Mouse (Mus musculus) right cerebral cortex, postnatal 10 days (tissue): ENCODE data around the gene Sipa1l3.

Experiments
- DNase-seq, 2 experiments: peaks; one replicate each; pipeline ENCODE4 v3.0.0; 2021; ENCODE audit warnings: low spot score in 2 of 2

Sipa1l3 gene

DNA sequence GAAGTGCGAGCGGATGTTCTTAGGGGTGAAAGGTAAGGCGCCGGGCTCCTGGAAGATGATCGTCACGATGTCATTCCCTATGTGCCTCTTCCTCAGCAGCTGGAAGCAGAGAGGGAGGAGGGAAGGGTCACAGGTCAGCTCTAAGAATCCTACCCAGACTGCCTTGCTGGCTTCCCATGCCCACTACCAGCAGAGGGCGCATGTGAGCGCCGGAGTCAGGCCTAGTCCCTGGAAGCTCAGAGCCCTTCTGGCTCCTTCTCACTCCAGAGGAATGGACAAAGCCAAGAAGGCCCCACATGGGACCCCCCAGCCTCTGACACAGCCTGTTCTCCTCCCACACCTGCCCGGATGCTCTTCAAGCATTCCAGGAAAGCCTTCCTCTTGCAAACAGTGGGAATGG, 135.2 kb downstream of the Sipa1l3 start:
- DNase-seq = peak; percentile 73 to 87

DNA sequence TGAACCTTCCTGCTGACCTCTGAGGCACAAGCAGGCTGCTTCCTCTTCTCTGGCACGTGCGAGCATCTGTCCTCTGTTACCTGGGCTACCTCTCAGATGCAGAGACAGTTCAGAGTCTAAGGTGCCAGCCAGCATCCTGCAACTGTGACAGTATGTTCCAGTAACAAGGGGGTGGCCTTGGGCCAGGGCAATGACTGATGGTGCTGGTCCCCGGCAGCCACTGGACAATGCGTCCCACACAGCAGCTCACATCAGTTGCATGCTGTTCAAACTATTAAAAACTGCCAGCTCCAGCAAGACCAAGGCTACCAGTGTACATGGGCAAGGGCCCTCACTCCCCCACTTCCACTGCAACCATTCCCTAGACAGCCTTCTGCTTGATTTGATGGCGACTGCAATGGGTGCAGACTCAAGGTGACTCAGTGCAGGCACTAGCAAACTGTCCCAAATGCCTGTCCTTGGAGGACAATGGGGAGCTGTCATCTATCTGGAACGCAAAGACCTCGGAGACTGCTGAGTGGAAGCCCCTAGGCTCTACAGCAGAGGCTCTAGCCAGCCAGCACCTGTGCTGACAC, 136.9 kb downstream of the Sipa1l3 start:
- no peak for DNase-seq

- no peak for DNase-seq
These were observed 144.4 kb downstream of the Sipa1l3 start for GRCm38 (mm10) chr7:29374054-29374453.

- no peak for DNase-seq
These were observed 146.3 kb downstream of the Sipa1l3 start for GRCm38 (mm10) chr7:29372123-29372522.

DNA sequence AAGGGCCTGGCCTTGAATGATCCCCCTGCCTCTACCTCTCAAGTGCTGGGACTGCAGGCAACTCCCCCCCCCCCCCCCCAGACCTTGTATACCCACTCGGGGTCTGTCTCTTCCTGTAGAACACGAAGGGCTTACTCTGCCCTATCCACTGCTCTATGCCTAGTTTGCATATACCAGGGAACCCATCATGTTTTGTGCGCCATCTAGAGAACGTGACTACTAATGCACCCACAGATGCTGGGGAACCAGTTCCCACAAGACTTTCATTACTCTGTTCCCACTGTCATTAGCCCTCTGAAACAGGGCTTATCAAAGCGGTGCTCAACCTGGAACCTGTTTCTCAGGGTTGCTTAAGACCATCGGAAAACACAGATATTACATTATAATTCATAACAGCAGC, 148.4 kb downstream of the Sipa1l3 start:
- no peak for DNase-seq

GRCm38 (mm10) chr7:29368004-29368320, 150.5 kb downstream of the Sipa1l3 start:
- DNase-seq = no peak

- DNase-seq = peak; percentile 62 to 84
These were observed 151.1 kb downstream of the Sipa1l3 start for GRCm38 (mm10) chr7:29367166-29368003.

DNA sequence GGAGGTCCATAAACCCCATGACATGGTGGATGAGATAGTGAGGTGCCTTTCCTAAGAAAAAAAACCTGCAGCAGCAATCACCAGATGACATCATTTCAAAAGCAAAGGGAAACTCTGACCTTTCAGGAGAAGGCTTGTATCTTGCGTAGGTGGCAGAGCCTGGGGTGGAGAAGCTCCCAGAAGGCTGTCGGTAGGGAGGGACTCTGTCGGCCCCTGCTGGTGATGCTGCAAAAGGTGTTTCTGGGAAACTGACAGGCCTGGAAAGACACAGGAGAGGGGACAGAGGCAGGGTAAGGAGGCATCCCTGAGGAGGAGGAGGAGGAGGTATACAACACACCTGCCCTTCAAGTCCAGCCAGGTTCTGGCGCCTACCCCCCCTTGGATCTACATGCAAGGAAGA, 154.4 kb downstream of the Sipa1l3 start:
- peak; percentile 82 for DNase-seq

DNA sequence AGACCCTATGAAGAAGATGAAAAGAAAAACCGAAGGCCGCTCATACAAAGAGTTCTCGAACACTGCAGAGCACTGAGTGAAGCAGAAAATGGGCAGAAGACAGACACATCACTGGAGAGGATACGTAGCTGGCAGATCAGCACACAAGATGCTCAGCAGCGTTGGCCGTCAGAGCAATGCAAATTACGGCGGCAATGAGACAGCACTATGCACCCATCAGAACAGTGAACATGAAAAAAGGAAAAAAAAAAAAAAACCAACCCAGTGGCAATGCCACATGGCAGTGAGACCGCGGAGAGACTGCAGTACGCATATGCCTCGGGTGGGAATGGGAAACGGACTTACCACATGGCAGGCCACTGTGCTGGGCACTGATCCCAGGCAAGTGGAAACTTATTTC, 156.9 kb downstream of the Sipa1l3 start:
- DNase-seq = peak in 1 of 2 experiments; percentile 61

DNA sequence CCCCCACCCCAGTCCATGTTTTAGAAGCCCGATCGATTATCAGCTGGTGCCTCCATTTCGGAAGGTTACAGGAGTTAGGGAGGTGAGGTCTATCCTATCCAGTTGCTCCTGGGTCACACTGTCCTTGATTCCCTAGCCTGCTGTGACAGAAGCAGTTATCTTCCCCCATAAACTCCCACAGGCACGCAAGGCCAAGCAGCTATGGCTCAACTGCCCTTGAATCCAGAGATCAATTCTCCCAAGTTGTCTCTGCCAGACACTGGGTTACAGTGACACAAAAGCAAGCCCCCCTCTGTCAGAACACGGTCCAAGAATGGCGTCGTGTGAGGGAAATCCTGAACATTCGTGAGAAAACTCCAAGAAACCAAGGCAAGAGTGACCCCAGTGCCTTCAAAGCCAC, 163.0 kb downstream of the Sipa1l3 start:
- DNase-seq = no peak

GRCm38 (mm10) chr7:29354161-29354560, 164.3 kb downstream of the Sipa1l3 start:
- DNase-seq = peak; percentile 86 to 88

- DNase-seq = no peak
These were observed 166.2 kb downstream of the Sipa1l3 start for GRCm38 (mm10) chr7:29352246-29352645.

DNA sequence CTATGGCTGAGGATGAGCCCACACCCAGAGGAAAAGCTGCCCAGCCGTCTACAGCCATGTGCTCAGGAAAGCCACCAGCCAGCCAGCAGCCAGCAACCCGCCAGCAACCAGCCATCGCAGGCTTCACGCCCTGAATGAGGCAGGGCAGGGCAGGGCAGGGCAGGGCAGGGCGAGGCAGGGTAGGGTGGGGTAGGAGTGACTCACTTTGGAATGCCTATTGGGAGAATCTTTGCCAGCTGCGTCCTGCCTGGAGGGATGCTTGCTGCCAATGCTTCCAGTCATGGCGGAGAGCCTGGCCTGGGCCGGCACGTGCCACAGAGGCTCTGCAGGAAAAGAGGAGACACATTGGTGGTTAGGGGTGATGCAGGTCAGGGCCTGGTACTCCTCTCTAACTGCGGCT, 168.0 kb downstream of the Sipa1l3 start:
- DNase-seq = no peak

DNA sequence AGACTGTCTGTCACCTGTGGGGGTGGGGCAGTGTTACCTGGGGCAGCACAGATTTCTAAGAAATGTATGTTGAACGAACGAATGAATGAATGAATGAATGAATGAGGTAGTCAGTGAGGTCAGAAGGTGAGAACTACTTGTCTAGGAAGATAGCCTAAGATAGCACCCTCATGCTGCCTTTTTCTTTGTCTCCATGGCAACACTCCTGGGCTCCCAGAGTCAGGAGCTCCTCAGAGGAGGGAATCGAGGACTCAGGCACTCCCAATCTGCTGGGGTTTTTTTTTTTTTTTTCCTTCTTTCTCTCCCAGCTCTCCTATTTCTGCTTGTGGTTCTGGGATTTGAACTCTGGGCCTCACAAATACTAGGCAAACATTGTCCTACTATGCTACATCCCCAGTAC, 172.2 kb downstream of the Sipa1l3 start:
- DNase-seq = peak in 1 of 2 experiments; percentile 79

GRCm38 (mm10) chr7:29345534-29345933, 172.9 kb downstream of the Sipa1l3 start:
- peak; percentile 61 to 71 for DNase-seq

DNA sequence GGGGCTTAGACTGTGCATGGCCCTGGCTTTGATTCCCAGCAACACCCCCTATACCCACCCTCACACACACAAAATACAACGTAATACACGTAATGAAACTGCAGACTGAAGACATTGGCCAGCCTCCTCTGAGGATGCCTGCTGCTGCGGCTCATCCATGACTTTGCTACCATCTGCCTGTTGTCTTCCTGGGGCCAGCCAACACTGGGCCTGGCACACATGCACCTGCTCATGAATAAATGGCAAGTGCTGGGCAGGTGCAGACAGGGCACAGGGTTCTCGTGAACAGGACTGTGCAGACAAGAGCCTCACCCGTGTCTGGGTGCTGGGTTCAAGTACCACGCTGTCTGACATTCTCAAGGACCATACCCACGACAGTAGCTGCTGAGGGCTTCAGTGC, 174.7 kb downstream of the Sipa1l3 start:
- DNase-seq = no peak

GRCm38 (mm10) chr7:29342489-29343092, 175.8 kb downstream of the Sipa1l3 start:
- DNase-seq = no peak

- DNase-seq = peak; percentile 73 to 75
These were observed 176.7 kb downstream of the Sipa1l3 start for GRCm38 (mm10) chr7:29341722-29342121.

DNA sequence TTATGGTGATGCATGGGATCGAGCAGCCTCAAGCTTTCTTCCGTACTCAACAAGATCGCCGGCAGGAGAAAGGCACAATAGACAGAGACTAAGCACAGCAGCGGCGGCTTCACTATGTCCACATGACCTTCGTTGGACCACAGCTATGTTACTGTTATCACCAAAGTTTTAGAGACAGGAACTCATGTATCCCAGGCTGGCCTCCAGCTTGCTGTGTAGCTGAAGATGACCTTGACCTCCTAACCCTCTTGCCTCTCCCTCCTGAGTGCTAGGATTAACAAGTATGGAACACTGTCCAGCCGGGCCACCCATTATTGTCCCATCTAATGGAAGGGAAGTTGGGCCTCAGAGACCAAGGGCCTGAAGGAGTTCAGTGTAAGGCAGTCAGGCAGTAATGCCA, 177.6 kb downstream of the Sipa1l3 start:
- DNase-seq = no peak

GRCm38 (mm10) chr7:29340247-29340646, 178.2 kb downstream of the Sipa1l3 start:
- no peak for DNase-seq

DNA sequence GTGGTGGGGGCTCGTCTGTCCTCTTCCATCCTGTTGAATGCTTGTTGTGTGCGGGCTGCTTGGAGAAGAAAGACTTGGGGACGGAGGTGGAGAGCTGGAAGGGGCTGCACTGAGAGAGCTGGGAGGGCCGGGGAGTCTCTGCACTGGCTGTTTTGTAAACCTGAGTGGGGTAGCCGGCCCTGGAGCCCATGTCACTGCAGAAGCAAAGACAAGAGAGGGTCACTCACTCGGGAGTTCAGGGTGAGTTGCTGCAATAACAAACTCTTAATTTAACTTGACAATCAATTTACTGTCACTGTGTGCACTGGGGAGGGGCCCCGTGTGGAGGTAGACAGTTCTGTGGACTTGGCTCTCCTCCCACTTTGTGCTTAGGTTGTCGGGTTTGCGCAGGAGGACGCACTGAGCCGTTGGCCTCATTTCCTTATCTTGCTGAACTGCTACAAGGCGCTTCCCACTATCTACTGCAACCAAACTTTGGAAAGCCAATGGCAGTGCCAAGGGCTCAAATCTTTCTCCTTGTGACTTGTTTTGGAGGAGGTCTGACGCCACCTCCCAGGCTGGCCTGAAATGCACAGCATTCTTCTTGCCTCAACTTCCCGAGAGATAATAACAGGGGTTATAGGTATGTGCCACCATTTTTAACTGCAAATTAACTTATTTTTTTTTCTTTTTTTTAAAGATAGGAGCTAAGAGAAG, 179.3 kb downstream of the Sipa1l3 start:
- no peak for DNase-seq

- no peak for DNase-seq
These were observed 180.0 kb downstream of the Sipa1l3 start for GRCm38 (mm10) chr7:29338351-29338919.
